Mouse (Mus musculus) heart, adult 2 months (tissue): ENCODE measurements around the gene Luc7l3. TPM values are rescaled to one million over a fixed set of nuclear protein-coding genes. Genes with fewer than 3 reads are reported as not detected.

ENCODE experiments used
- DNase-seq, 2 experiments: peaks; one replicate each; pipeline ENCODE4 v3.0.0; 2021
- H3K27ac ChIP-seq: fragments of 200-600 bp; 2 replicates; pipeline ENCODE4 v1.8.1; 2022
- H3K27me3 ChIP-seq: fragments of 200-500 bp; 2 replicates; pipeline ENCODE4 v1.6.1; 2012; ENCODE audit warnings: mild to moderate bottlenecking, low read length, inconsistent platforms, mixed read lengths; ENCODE audit not compliant: control insufficient read depth, insufficient read depth
- H3K36me3 ChIP-seq: fragments of 200-500 bp; 2 replicates; pipeline ENCODE4 v1.6.1; 2012; ENCODE audit warnings: low read length, inconsistent platforms; ENCODE audit not compliant: control insufficient read depth, insufficient read depth
- H3K4me1 ChIP-seq: fragments of 200-500 bp; 2 replicates; pipeline ENCODE4 v1.6.1; 2011; ENCODE audit warnings: low read length; ENCODE audit not compliant: control insufficient read depth, insufficient read depth
- H3K4me3 ChIP-seq: fragments of 200-600 bp; 2 replicates; pipeline ENCODE4 v1.8.1; 2022
- H3K79me2 ChIP-seq: fragments of 200-500 bp; replicated peaks from 2 replicates; pipeline ENCODE4 v1.6.1; 2012; ENCODE audit warnings: mild to moderate bottlenecking, inconsistent platforms, low read length, moderate library complexity, mixed read lengths; ENCODE audit not compliant: control insufficient read depth, insufficient read depth
- H3K9ac ChIP-seq: fragments of 200-500 bp; 2 replicates; pipeline ENCODE4 v1.6.1; 2012; ENCODE audit warnings: low read depth, mild to moderate bottlenecking, control low read depth, inconsistent platforms, low read length, mixed read lengths
- CTCF ChIP-seq: fragments of 200-600 bp; IDR thresholded peaks from 2 replicates; pipeline ENCODE4 v1.8.1; 2022; ENCODE audit warnings: antibody characterized with exemption, mild to moderate bottlenecking, moderate library complexity
- EP300 ChIP-seq: fragments of 200-500 bp; IDR thresholded peaks from 2 replicates; pipeline ENCODE4 v1.6.1; 2011; ENCODE audit warnings: low read depth, low read length, control low read depth; ENCODE audit not compliant: insufficient read depth
- POLR2A ChIP-seq: fragments of 200-500 bp; IDR thresholded peaks from 2 replicates; pipeline ENCODE4 v1.6.1; 2011; ENCODE audit warnings: mild to moderate bottlenecking, low read depth, low read length, control low read depth; ENCODE audit not compliant: insufficient read depth
- WGBS: fragments of 180-500 bp; shearing (Covaris S2); methylation state at CpG from one replicate; pipeline ENCODE4 v1.1.7; 2018; 5-methylcytosine and 5-hydroxymethylcytosine counted together
- intact Hi-C: fragments of 180-260 bp; cut with DNase I; formaldehyde crosslinking; loops from one replicate; pipeline ENCODE4 v1.15.1; 2025
- polyA plus RNA-seq: library from polyadenylated mRNA; depleted of rRNA; stranded (reverse); fragments of >200 nt; gene quantifications from 2 replicates; pipeline ENCODE4 v1.2.3, GENCODE M21; 2012
- total RNA-seq, 2 experiments: library from RNA; stranded (reverse); gene quantifications; 2 replicates each; pipeline ENCODE4 v1.2.3; 2021

Gene Luc7l3
- total and polyA plus RNA-seq, 3 experiments, result 8.1 to 36.0 (median 32.1) TPM

GRCm38 (mm10) chr11:94253156-94253555, 68.6 kb downstream of the Luc7l3 start:
- no peaks in the 10 kb centered on the region for H3K4me1 ChIP-seq
- H3K27ac ChIP-seq, result no peak overlapping the region
- intact Hi-C loops, result no loop called here
- no peak for TF ChIP-seq CTCF
- TF ChIP-seq POLR2A, result no peak
- no peak for TF ChIP-seq EP300
- WGBS, result 64% methylated on average over 9 of the region's 9 CpGs
- H3K9ac ChIP-seq, result no peak overlapping the region
- H3K27me3 ChIP-seq, result no peaks in the 10 kb centered on the region
- DNase-seq, result no peak
- no peaks in the 10 kb centered on the region for H3K36me3 ChIP-seq
- H3K79me2 ChIP-seq, result no peaks in the 10 kb centered on the region
- no peak overlapping the region for H3K4me3 ChIP-seq

- no peaks in the 10 kb centered on the region for H3K4me1 ChIP-seq
- intact Hi-C loops, result no loop called here
- no peak overlapping the region for H3K4me3 ChIP-seq
- no peaks in the 10 kb centered on the region for H3K27me3 ChIP-seq
- H3K36me3 ChIP-seq, result no peaks in the 10 kb centered on the region
- 57% methylated on average over 8 of the region's 8 CpGs for WGBS
- no peaks in the 10 kb centered on the region for H3K79me2 ChIP-seq
- no peak overlapping the region for H3K9ac ChIP-seq
- DNase-seq, result no peak
- TF ChIP-seq CTCF (no peak), EP300 (no peak), POLR2A (no peak)
- H3K27ac ChIP-seq, result no peak overlapping the region
Observed at GRCm38 (mm10) chr11:94246789-94247061, 75.1 kb downstream of the Luc7l3 start.

- 68% methylated on average over 17 of the region's 17 CpGs for WGBS
- no peak for TF ChIP-seq POLR2A
- TF ChIP-seq CTCF, result no peak
- TF ChIP-seq EP300, result no peak
- no peaks in the 10 kb centered on the region for H3K36me3 ChIP-seq
- H3K27me3 ChIP-seq, result no peaks in the 10 kb centered on the region
- H3K9ac ChIP-seq, result no peak within 1 kb of the TSS
- no peaks in the 10 kb centered on the region for H3K79me2 ChIP-seq
- no peak for DNase-seq
- no peak within 1 kb of the TSS for H3K4me3 ChIP-seq
- intact Hi-C loops, result no loop called here
- H3K4me1 ChIP-seq, result no peaks in the 10 kb centered on the region
- no peak within 1 kb of the TSS for H3K27ac ChIP-seq
Observed at GRCm38 (mm10) chr11:94245955-94246788, 75.6 kb downstream of the Luc7l3 start, which contains the start of gene Wfikkn2. Wfikkn2 (minus strand) TSS chr11:94246005.

- no peaks in the 10 kb centered on the region for H3K36me3 ChIP-seq
- no peak overlapping the region for H3K4me3 ChIP-seq
- H3K9ac ChIP-seq, result no peak overlapping the region
- no peak for DNase-seq
- H3K27ac ChIP-seq, result no peak overlapping the region
- no peak for TF ChIP-seq CTCF
- TF ChIP-seq EP300, result no peak
- TF ChIP-seq POLR2A, result no peak
- WGBS, result 82% methylated on average over 9 of the region's 9 CpGs
- H3K27me3 ChIP-seq, result no peaks in the 10 kb centered on the region
- intact Hi-C loops, result no loop called here
- no peaks in the 10 kb centered on the region for H3K79me2 ChIP-seq
- H3K4me1 ChIP-seq, result no peaks in the 10 kb centered on the region
Observed at GRCm38 (mm10) chr11:94244385-94244784, 77.4 kb downstream of the Luc7l3 start.

- TF ChIP-seq POLR2A (no peak), CTCF (no peak), EP300 (no peak)
- Histone ChIP-seq H3K27ac (peak overlapping the region; percentile 47; the same call in 1 of the 2 replicates), H3K4me3 (peak overlapping the region; percentile 37), H3K79me2 (no peaks in the 10 kb centered on the region), H3K36me3 (no peaks in the 10 kb centered on the region), H3K27me3 (no peaks in the 10 kb centered on the region), H3K4me1 (no peaks in the 10 kb centered on the region), H3K9ac (no peak overlapping the region; the same call in 1 of the 2 replicates)
- DNase-seq, result peak in 1 of 2 experiments; percentile 8
- 39% methylated on average over 15 of the region's 15 CpGs for WGBS
- intact Hi-C loops, result no loop called here
Observed at GRCm38 (mm10) chr11:94243422-94244180, 78.2 kb downstream of the Luc7l3 start.
